Mouse (Mus musculus): Measurements from ENCODE around the gene Jun. TPM values are rescaled to one million over a fixed set of nuclear protein-coding genes. Genes with fewer than 3 reads are reported as not detected.

Gene Jun
- polyA plus RNA-seq, 2 experiments = 50.6 to 65.3 TPM

DNA sequence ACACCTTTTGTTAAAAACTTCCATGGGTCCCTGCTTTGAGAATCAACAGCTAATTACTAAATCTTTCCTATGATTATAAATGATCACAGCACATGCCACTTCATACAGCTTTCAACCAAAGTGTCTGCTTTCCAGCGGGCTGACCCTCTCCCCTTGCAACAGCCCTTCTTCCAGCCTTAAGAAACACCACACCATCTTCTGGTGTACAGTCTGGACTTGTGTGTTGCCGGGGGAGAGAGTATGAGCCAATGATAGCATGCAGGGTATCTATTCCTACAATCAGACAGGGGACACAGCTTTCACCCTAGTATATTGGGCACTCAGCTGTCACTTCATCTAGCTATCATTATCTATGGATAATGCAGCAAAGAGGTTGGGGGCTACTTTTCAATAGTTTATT is 2.9 kb downstream of the Jun start:
- Histone ChIP-seq H3K9ac (ENCODE audit: low read depth, low read length, severe bottlenecking) (no peak overlapping the region), H3K27ac (replicated peaks; ENCODE audit: low read depth, low read length) (no peak overlapping the region), H3K4me1 (ENCODE audit: control insufficient read depth, insufficient read depth, low read length) (peaks cover 14% of the 10 kb centered on the region), H3K4me3 (replicated peaks; ENCODE audit: low read length) (peak overlapping the region; percentile 77), H3K36me3 (ENCODE audit: control insufficient read depth, insufficient read depth, low read length) (no peaks in the 10 kb centered on the region), H3K9me3 (ENCODE audit: control insufficient read depth, low read length) (no peaks in the 10 kb centered on the region), H3K27me3 (ENCODE audit: control insufficient read depth, insufficient read depth, low read length) (no peaks in the 10 kb centered on the region), H3K4me2 (replicated peaks; ENCODE audit: low read depth, low read length, severe bottlenecking) (peak overlapping the region; percentile 93)
- DNase-seq (ENCODE audit: low spot score) = no peak
- no peak for ATAC-seq (ENCODE audit: low FRiP score, low read depth)
- WGBS = 61% methylated on average over 2 of the region's 2 CpGs
- TF ChIP-seq POLR2A (IDR thresholded peaks at IDR 0.05; ENCODE audit: borderline replicate concordance, extremely low read depth, insufficient read depth, insufficient read length) = no peak

DNA sequence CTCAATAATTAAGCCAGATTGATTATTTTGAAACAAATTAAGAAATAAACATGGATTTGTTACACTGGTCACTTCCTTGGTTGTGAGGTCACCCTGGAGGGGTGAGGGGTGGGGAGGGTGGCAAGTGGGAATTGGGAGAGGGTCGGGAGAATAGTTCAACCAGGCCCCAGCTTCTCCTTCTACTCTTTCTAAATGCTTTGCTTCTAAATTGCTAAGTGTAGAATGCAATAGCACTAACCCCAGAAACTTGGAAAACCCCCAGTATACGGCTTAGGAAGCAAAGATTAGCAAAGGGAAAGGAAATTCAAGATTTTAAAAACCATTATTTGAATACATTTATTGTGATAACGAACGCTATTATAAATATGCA is 3.3 kb downstream of the Jun start:
- Histone ChIP-seq H3K4me2 (replicated peaks; ENCODE audit: low read depth, low read length, severe bottlenecking) (peak overlapping the region; percentile 93), H3K4me3 (replicated peaks; ENCODE audit: low read length) (peak overlapping the region; percentile 77), H3K36me3 (ENCODE audit: control insufficient read depth, insufficient read depth, low read length) (no peaks in the 10 kb centered on the region), H3K27me3 (ENCODE audit: control insufficient read depth, insufficient read depth, low read length) (no peaks in the 10 kb centered on the region), H3K9me3 (ENCODE audit: control insufficient read depth, low read length) (no peaks in the 10 kb centered on the region), H3K9ac (ENCODE audit: low read depth, low read length, severe bottlenecking) (no peak overlapping the region), H3K27ac (replicated peaks; ENCODE audit: low read depth, low read length) (no peak overlapping the region), H3K4me1 (ENCODE audit: control insufficient read depth, insufficient read depth, low read length) (peaks cover 12% of the 10 kb centered on the region)
- DNase-seq (ENCODE audit: low spot score) = no peak
- no peak for ATAC-seq (ENCODE audit: low FRiP score, low read depth)
- WGBS = 78% methylated on average over 4 of the region's 4 CpGs
- no peak for TF ChIP-seq POLR2A (IDR thresholded peaks at IDR 0.05; ENCODE audit: borderline replicate concordance, extremely low read depth, insufficient read depth, insufficient read length)

DNA sequence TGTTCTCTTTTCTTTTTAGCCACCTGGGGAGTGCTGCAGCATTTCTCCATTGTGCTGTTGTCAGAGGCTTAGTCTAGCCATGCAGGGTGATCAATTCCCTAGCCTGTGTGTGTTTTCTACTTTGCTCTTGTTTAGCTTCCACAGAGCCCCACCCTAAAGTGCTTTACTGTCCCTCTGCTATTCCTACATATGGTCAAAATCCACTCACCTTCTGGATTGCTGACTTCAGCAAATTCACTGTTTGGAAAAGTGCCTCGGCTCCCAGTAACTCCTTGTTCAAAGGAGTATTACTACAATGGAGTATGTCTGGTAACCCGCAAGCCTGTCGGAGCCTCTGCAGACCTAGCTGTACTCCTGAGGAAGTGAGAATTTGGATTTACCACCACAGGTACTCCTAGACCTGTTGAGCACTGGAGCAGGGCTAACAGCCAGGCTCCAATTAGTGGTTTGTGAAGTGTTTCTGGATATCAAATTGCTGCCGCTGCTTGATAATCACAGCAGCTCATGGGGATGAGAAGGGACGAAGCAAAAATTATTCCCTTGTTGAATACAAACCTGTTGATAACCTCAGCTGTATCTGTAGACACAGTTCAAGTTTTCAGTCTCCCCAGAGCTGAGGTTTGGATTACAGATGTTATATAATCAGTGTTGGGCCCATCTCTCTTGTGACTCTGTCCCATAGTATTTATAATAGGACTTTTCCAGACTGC is 3.8 kb downstream of the Jun start:
- 44% methylated on average over 5 of the region's 5 CpGs for WGBS
- DNase-seq (ENCODE audit: low spot score) = no peak
- Histone ChIP-seq H3K27me3 (ENCODE audit: control insufficient read depth, insufficient read depth, low read length) (no peaks in the 10 kb centered on the region), H3K4me1 (ENCODE audit: control insufficient read depth, insufficient read depth, low read length) (peaks cover 12% of the 10 kb centered on the region), H3K27ac (replicated peaks; ENCODE audit: low read depth, low read length) (no peak overlapping the region), H3K36me3 (ENCODE audit: control insufficient read depth, insufficient read depth, low read length) (no peaks in the 10 kb centered on the region), H3K9me3 (ENCODE audit: control insufficient read depth, low read length) (no peaks in the 10 kb centered on the region), H3K9ac (ENCODE audit: low read depth, low read length, severe bottlenecking) (peak overlapping the region; percentile 21; the same call in 1 of the 2 replicates), H3K4me3 (replicated peaks; ENCODE audit: low read length) (peak overlapping the region; percentile 77), H3K4me2 (replicated peaks; ENCODE audit: low read depth, low read length, severe bottlenecking) (peak overlapping the region; percentile 93)
- no peak for ATAC-seq (ENCODE audit: low FRiP score, low read depth)
- no peak for TF ChIP-seq POLR2A (IDR thresholded peaks at IDR 0.05; ENCODE audit: borderline replicate concordance, extremely low read depth, insufficient read depth, insufficient read length)

DNA sequence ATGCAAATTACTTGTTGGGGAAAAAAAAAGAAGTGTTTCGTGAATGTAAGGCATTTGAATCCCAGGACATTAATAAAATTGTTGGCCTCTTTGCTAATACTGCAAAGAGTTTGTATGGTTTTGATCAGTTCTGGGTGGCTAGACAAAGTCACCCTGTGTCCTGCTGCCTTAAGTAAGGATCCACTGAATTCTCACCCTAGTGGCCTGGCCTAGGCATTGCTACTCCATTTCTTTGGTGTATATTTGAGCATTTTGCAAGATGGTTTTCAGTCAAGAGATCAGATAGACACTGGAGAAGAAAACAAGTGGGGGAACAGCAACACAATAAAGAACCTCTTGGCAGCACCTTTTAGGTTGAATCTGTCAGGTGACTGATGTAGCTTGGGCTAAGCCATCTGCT is 6.9 kb downstream of the Jun start:
- Histone ChIP-seq H3K9ac (ENCODE audit: low read depth, low read length, severe bottlenecking) (no peak overlapping the region), H3K9me3 (ENCODE audit: control insufficient read depth, low read length) (no peaks in the 10 kb centered on the region), H3K27me3 (ENCODE audit: control insufficient read depth, insufficient read depth, low read length) (no peaks in the 10 kb centered on the region), H3K4me2 (replicated peaks; ENCODE audit: low read depth, low read length, severe bottlenecking) (no peak overlapping the region), H3K27ac (replicated peaks; ENCODE audit: low read depth, low read length) (no peak overlapping the region), H3K36me3 (ENCODE audit: control insufficient read depth, insufficient read depth, low read length) (no peaks in the 10 kb centered on the region), H3K4me1 (ENCODE audit: control insufficient read depth, insufficient read depth, low read length) (peaks cover 12% of the 10 kb centered on the region), H3K4me3 (replicated peaks; ENCODE audit: low read length) (no peak overlapping the region)
- ATAC-seq (ENCODE audit: low FRiP score, low read depth) (no peak), DNase-seq (ENCODE audit: low spot score) (no peak)
- WGBS = 49% methylated on average over 1 of the region's 1 CpGs
- no peak for TF ChIP-seq POLR2A (IDR thresholded peaks at IDR 0.05; ENCODE audit: borderline replicate concordance, extremely low read depth, insufficient read depth, insufficient read length)

DNA sequence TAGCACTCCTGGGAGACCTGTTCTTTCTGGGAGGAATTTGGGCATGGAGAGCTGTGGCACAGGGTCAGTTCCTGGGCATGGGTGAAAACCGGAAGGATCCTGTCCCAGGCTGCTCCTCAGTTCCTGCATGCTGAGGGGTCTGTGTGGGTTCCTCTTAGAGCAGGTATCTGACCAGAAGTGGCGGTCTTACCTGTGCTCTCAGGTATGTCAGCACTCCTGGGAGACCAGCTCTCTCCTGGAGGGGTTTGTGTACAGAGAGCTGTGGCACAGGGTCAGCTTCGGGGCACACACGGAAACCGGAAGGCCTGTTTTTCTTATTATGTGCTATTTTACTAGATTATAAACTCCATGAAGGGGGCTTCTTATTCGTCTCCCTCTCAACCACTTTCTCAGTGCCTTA is 7.3 kb downstream of the Jun start:
- Histone ChIP-seq H3K9ac (ENCODE audit: low read depth, low read length, severe bottlenecking) (no peak overlapping the region), H3K36me3 (ENCODE audit: control insufficient read depth, insufficient read depth, low read length) (no peaks in the 10 kb centered on the region), H3K27me3 (ENCODE audit: control insufficient read depth, insufficient read depth, low read length) (no peaks in the 10 kb centered on the region), H3K4me2 (replicated peaks; ENCODE audit: low read depth, low read length, severe bottlenecking) (no peak overlapping the region), H3K9me3 (ENCODE audit: control insufficient read depth, low read length) (no peaks in the 10 kb centered on the region), H3K27ac (replicated peaks; ENCODE audit: low read depth, low read length) (no peak overlapping the region), H3K4me1 (ENCODE audit: control insufficient read depth, insufficient read depth, low read length) (peaks cover 12% of the 10 kb centered on the region), H3K4me3 (replicated peaks; ENCODE audit: low read length) (no peak overlapping the region)
- 59% methylated on average over 6 of the region's 6 CpGs for WGBS
- no peak for TF ChIP-seq POLR2A (IDR thresholded peaks at IDR 0.05; ENCODE audit: borderline replicate concordance, extremely low read depth, insufficient read depth, insufficient read length)
- DNase-seq (ENCODE audit: low spot score) (no peak), ATAC-seq (ENCODE audit: low FRiP score, low read depth) (no peak)
